Mouse (Mus musculus) kidney, postnatal 0 days (tissue): ENCODE results near the gene Scn3b. TPM values are rescaled to one million over a fixed set of nuclear protein-coding genes. Genes with fewer than 3 reads are reported as not detected.

Experiments used
- ATAC-seq: fragments of 200-750 bp; cut with Nextera tagmentation; replicated peaks from 2 replicates; pipeline ENCODE4 v1.8.0; 2017; ENCODE audit warnings: low read depth, moderate number of reproducible peaks, moderate TSS enrichment, moderate library complexity; ENCODE audit not compliant: low FRiP score
- DNase-seq: peaks from one replicate; pipeline ENCODE4 v3.0.0-alpha.2; 2016; ENCODE audit warnings: low spot score
- H3K27ac ChIP-seq: fragments of 300-500 bp; sonication (generic); 2 replicates; pipeline ENCODE4 v1.5.1; 2014; ENCODE audit warnings: mild to moderate bottlenecking
- H3K27me3 ChIP-seq: fragments of 300-500 bp; sonication (generic); 2 replicates; pipeline ENCODE4 v1.6.1; 2014; ENCODE audit warnings: low read length, mixed read lengths; ENCODE audit not compliant: insufficient read depth
- H3K36me3 ChIP-seq: fragments of 300-500 bp; sonication (generic); 2 replicates; pipeline ENCODE4 v1.6.1; 2014; ENCODE audit warnings: low read length, mixed read lengths; ENCODE audit not compliant: insufficient read depth
- H3K4me1 ChIP-seq: fragments of 300-500 bp; sonication (generic); replicated peaks from 2 replicates; pipeline ENCODE4 v1.6.1; 2014; ENCODE audit warnings: antibody characterized with exemption, low read length, mixed read lengths; ENCODE audit not compliant: insufficient read depth
- H3K4me2 ChIP-seq: fragments of 300-500 bp; sonication (generic); 2 replicates; pipeline ENCODE4 v1.6.1; 2014; ENCODE audit warnings: mild to moderate bottlenecking, low read length, moderate library complexity, mixed read lengths
- H3K4me3 ChIP-seq: fragments of 300-500 bp; sonication (generic); replicated peaks from 2 replicates; pipeline ENCODE4 v1.5.1; 2014; ENCODE audit warnings: low read depth, low read length
- H3K9ac ChIP-seq: fragments of 300-500 bp; sonication (generic); 2 replicates; pipeline ENCODE4 v1.6.1; 2014; ENCODE audit warnings: low read depth, low read length
- H3K9me3 ChIP-seq: fragments of 300-500 bp; sonication (generic); replicated peaks from 2 replicates; pipeline ENCODE4 v1.6.1; 2016; ENCODE audit warnings: low read length, inconsistent platforms, mixed read lengths
- CTCF ChIP-seq: IDR thresholded peaks from 2 replicates; pipeline ENCODE4 v1.5.1; 2016; ENCODE audit warnings: antibody characterized with exemption, low read depth, mild to moderate bottlenecking, moderate library complexity
- WGBS: fragments of 180-500 bp; shearing (Covaris S2); extraction: QIAGEN DNeasy Blood & Tissue Kit; methylation state at CpG from one replicate; pipeline ENCODE4 v1.1.7; 2014; 5-methylcytosine and 5-hydroxymethylcytosine counted together
- polyA plus RNA-seq: library from polyadenylated mRNA; unstranded; fragments of >200 nt; fragmentation: Nextera tagmentation; extraction: Ambion mirVana; gene quantifications from 2 replicates; pipeline ENCODE4 v1.2.1, GENCODE M21; 2015

Scn3b gene
- polyA plus RNA-seq, 1 experiment from 2014 or later = 0.32 TPM

- H3K27me3 ChIP-seq = no peaks in the 10 kb centered on the region
- DNase-seq (no peak), ATAC-seq (no peak)
- H3K4me3 ChIP-seq = no peak overlapping the region
- no peak overlapping the region for H3K4me2 ChIP-seq
- no peak overlapping the region for H3K27ac ChIP-seq
- no peaks in the 10 kb centered on the region for H3K36me3 ChIP-seq
- no peak for TF ChIP-seq CTCF
- H3K4me1 ChIP-seq = peaks cover 31% of the 10 kb centered on the region; the same call in 1 of the 2 replicates
- H3K9ac ChIP-seq = no peak overlapping the region
- WGBS = 58% methylated on average over 5 of the region's 5 CpGs
- H3K9me3 ChIP-seq = no peaks in the 10 kb centered on the region
These were observed 54.2 kb downstream of the Scn3b start for GRCm38 (mm10) chr9:40323171-40323570.

GRCm38 (mm10) chr9:40323773-40324172, 54.8 kb downstream of the Scn3b start:
- no peak for DNase-seq
- ATAC-seq = no peak
- Histone ChIP-seq H3K4me2 (no peak overlapping the region), H3K9ac (no peak overlapping the region), H3K27me3 (no peaks in the 10 kb centered on the region), H3K36me3 (no peaks in the 10 kb centered on the region), H3K4me1 (peaks cover 31% of the 10 kb centered on the region; the same call in 1 of the 2 replicates), H3K4me3 (no peak overlapping the region), H3K27ac (no peak overlapping the region), H3K9me3 (no peaks in the 10 kb centered on the region)
- 88% methylated on average over 6 of the region's 6 CpGs for WGBS
- no peak for TF ChIP-seq CTCF

GRCm38 (mm10) chr9:40324232-40324792, 55.3 kb downstream of the Scn3b start:
- no peak overlapping the region for H3K4me3 ChIP-seq
- H3K36me3 ChIP-seq = no peaks in the 10 kb centered on the region
- H3K4me2 ChIP-seq = no peak overlapping the region
- TF ChIP-seq CTCF = no peak
- WGBS = 68% methylated on average over 4 of the region's 4 CpGs
- H3K27ac ChIP-seq = no peak overlapping the region
- H3K27me3 ChIP-seq = no peaks in the 10 kb centered on the region
- H3K9ac ChIP-seq = no peak overlapping the region
- no peaks in the 10 kb centered on the region for H3K9me3 ChIP-seq
- H3K4me1 ChIP-seq = peaks cover 31% of the 10 kb centered on the region; the same call in 1 of the 2 replicates
- ATAC-seq (no peak), DNase-seq (no peak)

GRCm38 (mm10) chr9:40324826-40325225, 55.8 kb downstream of the Scn3b start:
- TF ChIP-seq CTCF = no peak
- H3K4me1 ChIP-seq = peaks cover 31% of the 10 kb centered on the region; the same call in 1 of the 2 replicates
- H3K36me3 ChIP-seq = no peaks in the 10 kb centered on the region
- no peak overlapping the region for H3K27ac ChIP-seq
- no peak overlapping the region for H3K9ac ChIP-seq
- no peaks in the 10 kb centered on the region for H3K27me3 ChIP-seq
- no peaks in the 10 kb centered on the region for H3K9me3 ChIP-seq
- no peak for ATAC-seq
- H3K4me2 ChIP-seq = no peak overlapping the region
- H3K4me3 ChIP-seq = no peak overlapping the region
- 74% methylated on average over 6 of the region's 6 CpGs for WGBS
- DNase-seq = no peak

- H3K27ac ChIP-seq = no peak overlapping the region
- H3K9me3 ChIP-seq = no peaks in the 10 kb centered on the region
- peaks cover 31% of the 10 kb centered on the region; the same call in 1 of the 2 replicates for H3K4me1 ChIP-seq
- H3K4me3 ChIP-seq = no peak overlapping the region
- no peaks in the 10 kb centered on the region for H3K36me3 ChIP-seq
- H3K27me3 ChIP-seq = no peaks in the 10 kb centered on the region
- WGBS = 28% methylated on average over 7 of the region's 7 CpGs
- H3K4me2 ChIP-seq = no peak overlapping the region
- ATAC-seq = no peak
- DNase-seq = peak; percentile 25
- H3K9ac ChIP-seq = no peak overlapping the region
- TF ChIP-seq CTCF = no peak
These were observed 57.4 kb downstream of the Scn3b start for GRCm38 (mm10) chr9:40326260-40326915.

GRCm38 (mm10) chr9:40330609-40331382, 61.8 kb downstream of the Scn3b start:
- WGBS = 55% methylated on average over 19 of the region's 19 CpGs
- TF ChIP-seq CTCF = peak; percentile 96
- Histone ChIP-seq H3K36me3 (no peaks in the 10 kb centered on the region), H3K4me1 (peaks cover 11% of the 10 kb centered on the region; the same call in 1 of the 2 replicates), H3K9me3 (no peaks in the 10 kb centered on the region), H3K4me2 (no peak overlapping the region), H3K27ac (no peak overlapping the region), H3K4me3 (no peak overlapping the region), H3K9ac (no peak overlapping the region), H3K27me3 (no peaks in the 10 kb centered on the region)
- ATAC-seq (peak; percentile 80), DNase-seq (peak; percentile 91)
